Mouse (Mus musculus) embryonic facial prominence, embryonic 11.5 days (tissue): ENCODE results near the gene Meis2. TPM values are rescaled to one million over a fixed set of nuclear protein-coding genes. Genes with fewer than 3 reads are reported as not detected.
A peak's percentile ranks its signal among the peaks of the same experiment; 100 is the strongest.

ENCODE experiments used
- ATAC-seq: fragments of 200-750 bp; cut with Nextera tagmentation; replicated peaks from 2 replicates; pipeline ENCODE4 v1.8.0; 2017; ENCODE audit warnings: low read depth; ENCODE audit not compliant: insufficient number of reproducible peaks, low FRiP score, low TSS enrichment
- DNase-seq: peaks from one replicate; pipeline ENCODE4 v3.0.0-alpha.2; 2015; ENCODE audit warnings: low spot score
- H3K27ac ChIP-seq: fragments of 300-500 bp; sonication (generic); replicated peaks from 2 replicates; pipeline ENCODE4 v1.5.1; 2014; ENCODE audit warnings: mild to moderate bottlenecking, low read depth, low read length, control low read depth
- H3K27me3 ChIP-seq: fragments of 300-500 bp; sonication (generic); 2 replicates; pipeline ENCODE4 v1.6.1; 2014; ENCODE audit warnings: mild to moderate bottlenecking, low read length, moderate library complexity, mixed read lengths; ENCODE audit not compliant: control insufficient read depth, insufficient read depth
- H3K36me3 ChIP-seq: fragments of 300-500 bp; sonication (generic); replicated peaks from 2 replicates; pipeline ENCODE4 v1.6.1; 2014; ENCODE audit warnings: low read depth, mild to moderate bottlenecking, low read length, moderate library complexity, mixed read lengths; ENCODE audit not compliant: control insufficient read depth, insufficient read depth
- H3K4me1 ChIP-seq: fragments of 300-500 bp; sonication (generic); 2 replicates; pipeline ENCODE4 v1.6.1; 2014; ENCODE audit warnings: low read length, mixed read lengths; ENCODE audit not compliant: control insufficient read depth, insufficient read depth
- H3K4me2 ChIP-seq: fragments of 300-500 bp; sonication (generic); 2 replicates; pipeline ENCODE4 v1.6.1; 2014; ENCODE audit warnings: low read depth, mild to moderate bottlenecking, control low read depth, low read length, moderate library complexity
- H3K4me3 ChIP-seq: fragments of 300-500 bp; sonication (generic); 2 replicates; pipeline ENCODE4 v1.5.1; 2014; ENCODE audit warnings: low read depth, low read length, control low read depth
- H3K9ac ChIP-seq: fragments of 300-500 bp; sonication (generic); replicated peaks from 2 replicates; pipeline ENCODE4 v1.6.1; 2014; ENCODE audit warnings: mild to moderate bottlenecking, control low read depth, low read length
- H3K9me3 ChIP-seq: fragments of 300-500 bp; sonication (generic); replicated peaks from 2 replicates; pipeline ENCODE4 v1.6.1; 2016; ENCODE audit warnings: mild to moderate bottlenecking, low read length, inconsistent platforms, mixed read lengths; ENCODE audit not compliant: control insufficient read depth
- WGBS: fragments of 180-500 bp; shearing (Covaris S2); extraction: QIAGEN DNeasy Blood & Tissue Kit; methylation state at CpG from one replicate; pipeline ENCODE4 v1.1.7; 2014; 5-methylcytosine and 5-hydroxymethylcytosine counted together
- polyA plus RNA-seq: library from polyadenylated mRNA; unstranded; fragments of >200 nt; fragmentation: Nextera tagmentation; extraction: Ambion mirVana; gene quantifications from 2 replicates; pipeline ENCODE4 v1.2.1, GENCODE M21; 2014

Gene Meis2
- polyA plus RNA-seq, 1 experiment from 2014 or later: 65.3 TPM

DNA sequence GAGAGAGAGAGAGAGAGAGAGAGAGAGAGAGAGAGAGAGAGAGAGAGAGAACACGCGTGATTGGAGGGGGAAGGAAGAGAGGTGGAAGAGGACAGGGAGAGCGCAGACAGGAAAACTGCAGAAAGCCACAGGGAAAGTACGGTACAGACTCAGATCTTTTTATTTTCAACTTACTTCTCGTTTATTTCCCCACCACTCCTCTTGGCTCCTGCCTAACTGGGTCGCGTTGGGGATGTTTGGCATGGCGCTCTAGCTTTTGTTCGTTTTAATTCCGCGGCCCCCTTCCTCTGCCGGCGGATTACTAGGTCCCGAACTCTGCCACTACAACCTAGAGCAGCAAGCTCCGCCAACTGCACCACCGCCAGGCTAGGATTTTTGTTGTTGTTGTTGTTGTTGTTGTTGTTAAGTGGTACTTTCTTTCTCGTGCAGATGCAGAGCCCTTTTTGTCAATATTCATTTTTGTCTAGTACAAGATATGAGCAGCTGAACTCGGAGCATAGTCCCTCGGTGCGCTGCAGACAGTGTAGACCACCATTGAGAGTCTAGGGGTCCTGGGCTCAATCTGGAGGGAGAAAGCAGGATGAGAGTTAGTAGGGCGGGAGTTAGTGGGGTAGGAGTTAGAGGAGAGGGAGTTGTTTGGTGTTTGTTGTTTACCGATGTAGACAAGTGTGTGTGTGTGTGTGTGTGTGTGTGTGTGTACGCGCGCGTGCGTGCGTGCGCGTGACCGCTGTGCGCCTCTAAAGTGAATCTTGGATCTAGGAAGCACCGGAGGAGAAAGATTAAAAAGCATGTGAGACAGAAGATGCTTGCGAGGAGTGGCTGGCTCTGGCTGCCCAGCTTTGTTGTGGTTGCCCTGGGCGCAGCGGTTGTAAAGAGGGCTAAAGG, 660 bp upstream of the Meis2 start:
- peak overlapping the region; percentile 76 for H3K4me3 ChIP-seq
- peak; percentile 58 for DNase-seq
- peak overlapping the region; percentile 97 for H3K27ac ChIP-seq
- WGBS: 0% methylated on average over 35 of the region's 36 CpGs
- H3K27me3 ChIP-seq: no peaks in the 10 kb centered on the region
- no peaks in the 10 kb centered on the region for H3K36me3 ChIP-seq
- H3K9me3 ChIP-seq: no peaks in the 10 kb centered on the region
- peak overlapping the region; percentile 68 for H3K9ac ChIP-seq
- peak; percentile 32 for ATAC-seq
- H3K4me2 ChIP-seq: peak overlapping the region; percentile 84
- no peaks in the 10 kb centered on the region for H3K4me1 ChIP-seq

- no peaks in the 10 kb centered on the region for H3K9me3 ChIP-seq
- no peaks in the 10 kb centered on the region for H3K36me3 ChIP-seq
- peak overlapping the region; percentile 76 for H3K4me3 ChIP-seq
- peak overlapping the region; percentile 97 for H3K27ac ChIP-seq
- DNase-seq (peak; percentile 74), ATAC-seq (no peak)
- no peaks in the 10 kb centered on the region; the same call in 1 of the 2 replicates for H3K4me1 ChIP-seq
- H3K27me3 ChIP-seq: no peaks in the 10 kb centered on the region
- H3K4me2 ChIP-seq: peak overlapping the region; percentile 84
- H3K9ac ChIP-seq: peak overlapping the region; percentile 98
- under 1% methylated on average over 10 of the region's 10 CpGs for WGBS
Observed at GRCm38 (mm10) chr2:116065057-116065456, 582 bp downstream of the Meis2 start.

DNA sequence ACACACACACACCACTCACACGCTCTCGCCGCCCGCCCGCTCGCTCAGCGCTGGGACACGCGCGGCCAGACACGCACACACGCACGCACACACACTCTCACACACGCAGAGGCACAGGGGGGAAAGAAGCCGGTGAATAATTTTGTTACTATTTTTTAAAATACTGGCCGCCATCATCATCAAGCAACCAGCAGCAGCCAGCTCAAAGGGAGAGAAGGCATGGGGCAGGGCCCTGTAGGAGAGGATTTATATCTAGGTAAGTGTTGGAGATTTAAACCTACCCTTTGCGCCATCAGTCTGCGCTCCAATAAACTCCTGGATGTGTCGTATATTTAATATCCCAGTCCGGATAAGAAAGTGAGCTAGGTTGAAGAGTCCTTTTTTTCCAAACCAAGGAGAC, 1.1 kb downstream of the Meis2 start:
- Histone ChIP-seq H3K27ac (peak overlapping the region; percentile 97), H3K27me3 (no peaks in the 10 kb centered on the region), H3K4me3 (peak overlapping the region; percentile 76), H3K4me1 (no peaks in the 10 kb centered on the region; the same call in 1 of the 2 replicates), H3K9ac (peak overlapping the region; percentile 98), H3K9me3 (no peaks in the 10 kb centered on the region), H3K36me3 (no peaks in the 10 kb centered on the region), H3K4me2 (peak overlapping the region; percentile 37)
- WGBS: 0% methylated on average over 20 of the region's 20 CpGs
- ATAC-seq (no peak), DNase-seq (peak; percentile 49)

DNA sequence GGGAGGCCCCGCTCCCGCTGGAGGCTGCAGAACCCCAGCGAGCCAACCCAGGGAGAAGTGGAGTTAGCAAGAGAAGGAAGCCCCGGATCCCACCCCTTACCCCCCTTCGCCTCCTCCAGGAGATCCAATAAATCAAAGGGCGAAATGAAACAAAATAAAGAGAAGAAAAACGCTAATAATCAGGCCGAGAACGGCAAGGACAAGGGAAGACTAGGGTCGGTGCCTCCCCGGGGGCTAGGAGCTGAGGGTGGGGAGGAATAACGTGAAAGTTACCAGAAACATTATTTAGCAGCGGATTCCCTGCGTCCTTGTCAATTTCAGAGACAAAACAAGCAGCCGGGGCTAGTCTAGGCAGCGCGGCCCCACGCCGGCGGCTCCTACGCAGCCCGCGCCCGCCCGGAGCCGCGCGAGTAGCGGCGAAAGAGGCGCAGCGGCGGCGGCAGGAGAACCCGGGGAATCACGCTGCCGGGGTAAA, 1.8 kb downstream of the Meis2 start:
- no peaks in the 10 kb centered on the region for H3K27me3 ChIP-seq
- H3K4me2 ChIP-seq: peak overlapping the region; percentile 49
- H3K27ac ChIP-seq: peak overlapping the region; percentile 97
- under 1% methylated on average over 37 of the region's 37 CpGs for WGBS
- DNase-seq (peak; percentile 64), ATAC-seq (no peak)
- H3K4me3 ChIP-seq: peak overlapping the region; percentile 76
- no peaks in the 10 kb centered on the region for H3K36me3 ChIP-seq
- no peaks in the 10 kb centered on the region; the same call in 1 of the 2 replicates for H3K4me1 ChIP-seq
- peak overlapping the region; percentile 98 for H3K9ac ChIP-seq
- H3K9me3 ChIP-seq: no peaks in the 10 kb centered on the region

DNA sequence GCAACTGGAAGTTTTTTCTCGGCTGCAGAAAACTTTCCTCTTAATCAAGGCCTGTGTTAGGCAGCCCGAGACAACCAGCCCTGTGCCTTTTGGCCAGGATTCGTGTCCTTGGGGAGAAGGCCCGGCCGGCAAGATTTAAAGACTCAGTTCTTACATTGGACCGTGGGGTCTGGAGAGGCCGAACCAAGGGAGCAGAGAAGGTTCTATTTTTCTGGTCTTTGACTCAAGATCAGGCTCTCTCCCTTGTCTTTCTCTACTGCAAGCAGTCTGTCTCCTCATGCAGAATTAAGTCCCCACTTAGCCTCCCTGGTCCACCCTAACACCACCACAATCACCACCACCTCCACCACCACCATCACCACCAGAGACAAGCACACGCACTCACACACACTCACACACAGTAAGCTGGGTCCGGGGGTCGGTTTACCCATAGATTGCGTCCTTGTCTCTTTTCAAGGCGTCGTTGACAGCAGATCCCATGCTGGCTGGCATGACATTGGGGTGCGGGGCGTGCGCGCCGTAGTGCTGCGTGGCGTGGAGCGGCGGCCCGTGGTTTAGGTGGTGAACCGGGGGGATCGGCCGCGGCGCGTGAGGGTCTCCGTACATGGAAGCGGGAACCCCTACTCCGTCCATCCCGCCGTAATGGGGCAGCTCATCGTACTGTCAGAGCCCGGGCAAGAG, 2.7 kb downstream of the Meis2 start:
- H3K9ac ChIP-seq: peak overlapping the region; percentile 98
- H3K27me3 ChIP-seq: no peaks in the 10 kb centered on the region
- no peaks in the 10 kb centered on the region for H3K36me3 ChIP-seq
- WGBS: under 1% methylated on average over 36 of the region's 36 CpGs
- no peaks in the 10 kb centered on the region for H3K9me3 ChIP-seq
- peak overlapping the region; percentile 76 for H3K4me3 ChIP-seq
- no peaks in the 10 kb centered on the region; the same call in 1 of the 2 replicates for H3K4me1 ChIP-seq
- ATAC-seq (no peak), DNase-seq (peak; percentile 42)
- peak overlapping the region; percentile 97 for H3K27ac ChIP-seq
- peak overlapping the region; percentile 49 for H3K4me2 ChIP-seq

- Histone ChIP-seq H3K4me2 (peak overlapping the region; percentile 49), H3K27ac (peak overlapping the region; percentile 97), H3K9ac (peak overlapping the region; percentile 98), H3K27me3 (no peaks in the 10 kb centered on the region), H3K36me3 (no peaks in the 10 kb centered on the region), H3K9me3 (no peaks in the 10 kb centered on the region), H3K4me3 (peak overlapping the region; percentile 76), H3K4me1 (no peaks in the 10 kb centered on the region; the same call in 1 of the 2 replicates)
- under 1% methylated on average over 20 of the region's 20 CpGs for WGBS
- DNase-seq (peak; percentile 58), ATAC-seq (no peak)
Observed at GRCm38 (mm10) chr2:116062251-116062651, 3.4 kb downstream of the Meis2 start.

GRCm38 (mm10) chr2:116061401-116062021, 4.1 kb downstream of the Meis2 start:
- H3K36me3 ChIP-seq: no peaks in the 10 kb centered on the region
- H3K27ac ChIP-seq: peak overlapping the region; percentile 97
- WGBS: 0% methylated on average over 30 of the region's 30 CpGs
- peak overlapping the region; percentile 76 for H3K4me3 ChIP-seq
- DNase-seq: peak; percentile 59
- no peaks in the 10 kb centered on the region for H3K9me3 ChIP-seq
- H3K4me2 ChIP-seq: peak overlapping the region; percentile 49
- H3K27me3 ChIP-seq: no peaks in the 10 kb centered on the region
- no peaks in the 10 kb centered on the region; the same call in 1 of the 2 replicates for H3K4me1 ChIP-seq
- ATAC-seq: no peak
- H3K9ac ChIP-seq: peak overlapping the region; percentile 98
